Mouse (Mus musculus) G1E (cell line): ENCODE data around the gene Enam.

Source experiments
- CTCF ChIP-seq: IDR thresholded peaks from 2 replicates; pipeline ENCODE4 v1.5.1; 2012; ENCODE audit warnings: low read depth, low read length, inconsistent platforms, mixed read lengths
- GATA1 ChIP-seq: IDR thresholded peaks from 2 replicates; pipeline ENCODE4 v1.6.1; 2012; ENCODE audit warnings: borderline replicate concordance, low read length, inconsistent platforms, mixed read lengths
- GATA2 ChIP-seq: IDR thresholded peaks from 2 replicates; pipeline ENCODE4 v1.6.1; 2012; ENCODE audit warnings: low read depth, low read length, inconsistent platforms, borderline replicate concordance

DNA sequence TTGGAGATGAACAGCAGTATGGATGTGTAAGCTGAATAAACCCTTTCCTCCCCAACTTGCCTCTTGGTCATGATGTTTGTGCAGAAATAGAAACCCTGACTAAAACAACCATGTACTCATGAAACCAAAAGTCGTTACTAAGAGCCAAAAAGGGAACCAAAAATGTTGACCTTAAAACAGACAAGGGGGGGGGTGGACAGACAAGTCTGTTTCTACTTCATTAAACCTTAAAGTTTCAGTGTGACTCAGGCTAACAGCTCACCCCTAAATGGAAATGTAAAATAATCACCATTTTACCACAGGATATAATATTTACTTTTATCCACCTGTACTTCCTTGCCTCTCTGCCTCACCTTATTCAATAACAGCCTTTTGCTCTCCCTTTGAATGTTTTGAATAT, 20.8 kb downstream of the Enam start:
- TF ChIP-seq CTCF (no peak), GATA2 (no peak), GATA1 (no peak)
